Mouse (Mus musculus): ENCODE results near the gene Hist3h2a.

GRCm38 (mm10) chr11:58970831-58971530, 16.5 kb downstream of the Hist3h2a start:
- TF ChIP-seq CTCF (IDR thresholded peaks at IDR 0.05; ENCODE audit: low read depth) (0 out of 2 replicates have a peak, but pooled peaks have one; percentile 18), EP300 (IDR thresholded peaks at IDR 0.05; ENCODE audit: low read depth) (no peak)

Measured in liver, postnatal 0 days (tissue).